Mouse (Mus musculus) layer of hippocampus, postnatal 14 days (tissue): ENCODE measurements around the gene Olfr704. TPM values are rescaled to one million over a fixed set of nuclear protein-coding genes. Genes with fewer than 3 reads are reported as not detected.
"Not testable (repeated sequence)": the region's sequence is repeated elsewhere in the genome, so short reads cannot be mapped to it uniquely, and the experiment has no call there.

Experiments
- DNase-seq, 2 experiments: peaks; one replicate each; pipeline ENCODE4 v3.0.0; 2021 to 2022; ENCODE audit warnings: low spot score in 2 of 2, mixed read lengths in 1 of 2
- long read RNA-seq, 2 experiments: library from polyadenylated mRNA; stranded (forward); transcript quantifications; one replicate each; pipeline ENCODE4 v2.0.0; 2021
- total RNA-seq, 2 experiments: library from RNA; stranded (reverse); gene quantifications; 2 replicates each; pipeline ENCODE4 v1.2.3; 2021

Olfr704 gene
- total RNA-seq: not detected
- long read RNA-seq, experiment 1: 0 reads
- long read RNA-seq, experiment 2: 0 reads

DNA sequence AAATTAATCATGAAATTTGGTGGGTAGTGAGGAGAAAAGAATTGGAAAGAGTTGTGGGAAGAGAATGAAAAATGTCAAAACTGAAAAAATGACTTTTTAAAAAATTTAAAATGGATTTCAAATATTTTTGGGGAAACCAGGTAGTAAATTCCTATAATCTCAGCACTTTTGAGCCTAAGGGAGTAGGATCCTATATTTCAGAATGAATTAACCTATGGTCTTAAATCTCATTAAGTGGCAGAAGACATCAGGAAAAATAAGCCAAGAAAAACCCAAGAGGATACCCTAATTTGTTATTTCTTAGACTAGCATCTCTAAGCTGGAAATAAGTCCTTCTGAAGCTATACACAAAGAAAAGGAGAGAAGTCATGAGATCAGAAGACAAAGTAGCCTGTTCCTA lies at the start of gene Olfr704:
Gene Olfr704, plus strand, starts transcription at position 301 of the 400 bp plus-strand sequence.
- no peak for DNase-seq

DNA sequence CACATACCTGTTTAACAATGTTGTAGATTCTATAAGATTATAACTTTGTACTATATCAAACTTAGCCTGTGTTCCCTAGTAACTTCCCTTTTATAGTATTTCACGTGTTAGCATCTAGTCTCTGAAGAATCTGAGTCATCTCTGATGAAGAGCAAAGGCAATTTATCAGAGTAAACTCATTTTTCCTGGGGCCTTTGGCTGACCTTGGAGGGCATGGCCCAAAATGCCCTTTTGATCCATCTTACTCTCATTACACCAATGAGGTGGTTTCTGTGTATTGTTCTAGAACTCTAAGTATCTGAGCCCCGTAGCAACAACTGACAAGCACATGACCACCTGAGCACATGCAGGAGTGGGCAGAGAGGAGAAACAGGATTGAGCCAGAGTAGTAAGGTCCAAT lies 49.2 kb upstream of the Olfr704 start, which contains the start of gene Olfr701:
Gene Olfr701, plus strand, starts transcription at position 301 of the 400 bp plus-strand sequence.
- DNase-seq: no peak

DNA sequence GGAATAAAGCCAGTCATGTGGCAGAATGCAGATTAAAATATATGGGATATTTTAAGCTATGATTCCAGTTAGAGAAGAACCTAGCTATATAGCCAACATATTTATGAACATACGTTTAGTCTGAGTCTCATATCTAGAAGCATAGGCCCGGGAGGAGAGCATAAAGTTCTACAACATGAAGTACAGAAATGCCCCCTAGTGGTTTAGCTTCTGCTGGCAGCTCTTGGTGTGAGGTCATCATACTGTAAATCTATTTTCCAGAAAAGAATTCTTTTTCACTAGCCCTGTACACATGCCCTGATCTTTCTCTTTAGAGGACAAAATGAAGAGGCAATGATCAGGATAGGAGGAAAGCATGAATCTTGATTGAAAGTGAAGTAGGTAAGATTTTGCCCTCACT lies 47.2 kb upstream of the Olfr704 start:
- DNase-seq: no peak

DNA sequence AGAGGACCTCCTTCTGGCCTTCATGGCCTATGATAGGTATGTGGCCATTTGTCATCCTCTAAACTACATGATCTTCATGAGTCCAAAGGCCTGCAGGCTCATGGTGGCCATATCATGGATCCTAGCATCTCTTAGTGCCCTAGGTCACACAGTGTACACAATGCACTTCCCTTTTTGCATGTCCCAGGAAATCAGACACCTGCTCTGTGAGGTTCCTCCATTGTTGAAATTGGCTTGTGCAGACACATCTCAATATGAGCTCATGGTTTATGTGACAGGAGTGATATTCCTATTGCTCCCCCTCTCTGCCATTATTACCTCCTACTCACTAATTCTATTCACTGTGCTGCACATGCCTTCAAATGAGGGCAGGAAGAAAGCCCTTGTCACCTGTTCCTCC lies 44.6 kb upstream of the Olfr704 start:
- no peak for DNase-seq

DNA sequence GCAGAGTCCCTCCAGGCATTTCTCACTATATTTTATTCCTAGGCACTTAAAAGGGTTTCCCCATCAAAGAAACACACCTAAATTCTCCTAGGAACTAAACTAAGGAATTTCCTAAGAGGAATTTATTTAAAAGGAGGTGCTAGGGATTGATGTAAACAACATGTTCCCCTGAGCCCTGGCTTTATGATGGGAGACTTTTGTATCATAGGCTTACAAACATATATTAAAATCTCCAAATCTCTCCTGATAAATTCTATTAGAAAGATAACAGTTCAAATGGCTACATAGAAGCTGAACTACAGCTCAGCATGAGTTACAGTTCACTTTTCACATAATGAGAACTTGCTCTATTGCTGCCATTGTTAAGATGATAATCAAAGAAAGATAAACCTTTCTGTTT lies 29.2 kb upstream of the Olfr704 start, which contains the start of gene Olfr702:
Gene Olfr702, minus strand, starts transcription at position 101 of the 400 bp plus-strand sequence.
- DNase-seq: no peak

DNA sequence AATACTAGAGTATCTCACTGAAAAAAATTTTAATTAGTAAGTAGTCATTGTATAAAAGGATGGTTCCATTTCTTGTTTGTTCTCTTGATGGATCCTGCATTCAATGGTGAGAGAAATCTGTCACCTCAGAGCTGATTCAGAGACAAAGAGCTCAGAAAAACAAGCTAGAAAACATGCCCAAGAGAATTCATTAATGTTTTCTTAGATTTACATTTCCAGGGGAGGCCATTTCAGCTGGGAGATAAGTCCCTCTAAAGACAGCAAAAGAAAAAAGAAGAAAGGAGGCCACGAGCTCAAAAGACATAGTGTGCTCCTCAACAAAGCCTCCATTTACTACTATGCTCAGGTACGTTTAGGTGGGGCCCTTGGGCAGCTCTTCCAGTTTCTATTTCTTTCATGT lies 19.9 kb upstream of the Olfr704 start, which contains the start of gene Olfr703:
Gene Olfr703, plus strand, starts transcription at position 301 of the 400 bp plus-strand sequence.
- DNase-seq: no peak

DNA sequence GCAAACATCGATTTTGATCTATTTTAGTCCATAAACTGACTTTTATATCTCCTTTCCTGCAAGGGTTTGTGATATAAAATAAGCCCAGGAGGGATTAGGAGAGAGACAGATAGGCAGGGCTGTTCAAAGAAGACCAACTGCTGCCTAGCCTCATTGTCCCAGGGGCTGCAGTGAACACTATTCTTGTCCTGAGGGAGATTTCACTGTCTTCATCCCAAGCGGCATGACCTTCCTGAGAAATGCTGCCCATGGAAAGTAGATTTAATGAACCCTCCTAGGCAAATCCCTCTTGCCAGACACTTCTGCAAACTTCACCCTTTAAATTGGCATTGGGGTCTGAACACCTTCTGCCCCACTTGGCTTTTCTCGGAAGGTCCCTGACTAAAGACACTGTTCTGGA lies 13.8 kb downstream of the Olfr704 start, which contains the start of gene Olfr705:
Gene Olfr705, minus strand, starts transcription at position 101 of the 400 bp plus-strand sequence.
- no peak for DNase-seq

DNA sequence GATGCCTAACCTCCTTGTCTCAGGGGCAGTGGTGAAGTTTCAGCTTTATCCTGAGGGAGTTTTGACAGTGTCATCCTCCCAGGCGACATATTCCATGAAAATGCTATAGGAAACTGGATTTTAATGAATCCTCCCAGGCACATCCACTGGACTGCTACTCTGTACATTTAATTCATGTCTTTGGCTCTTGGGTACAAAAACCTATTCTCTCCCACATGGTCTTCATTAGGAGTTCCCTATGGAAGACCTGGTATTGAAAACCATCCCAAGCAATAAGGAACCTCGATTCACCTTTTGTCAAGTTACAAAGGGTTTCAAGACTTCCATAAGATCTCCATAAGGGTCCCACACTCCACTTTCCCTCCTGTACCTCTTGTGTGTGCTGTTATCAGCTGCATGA lies 25.1 kb downstream of the Olfr704 start, which contains the start of gene Olfr706:
Gene Olfr706, minus strand, starts transcription at position 101 of the 400 bp plus-strand sequence.
- DNase-seq: no peak

DNA sequence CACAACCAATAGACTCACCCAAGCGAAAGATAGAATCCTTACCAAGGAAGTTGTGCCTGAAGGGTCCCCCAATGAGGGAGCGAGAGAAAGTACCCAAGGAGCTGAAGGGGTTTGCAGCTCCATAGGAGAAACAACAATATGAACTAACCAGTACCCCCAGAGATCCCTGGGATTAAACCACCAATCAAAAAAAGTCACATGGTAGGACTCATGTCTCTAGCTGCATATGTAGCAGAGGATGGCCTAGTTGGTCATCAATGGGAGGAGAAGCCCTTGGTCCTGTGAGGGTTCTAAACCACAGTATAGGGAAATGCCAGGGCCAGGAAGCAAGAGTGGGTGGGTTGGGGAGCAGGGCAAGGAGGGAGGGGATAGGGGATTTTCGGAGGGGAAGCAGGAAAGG lies 38.2 kb downstream of the Olfr704 start, which contains the start of gene Olfr707:
Gene Olfr707, minus strand, starts transcription at position 101 of the 400 bp plus-strand sequence.
- not testable (repeated sequence) for DNase-seq

DNA sequence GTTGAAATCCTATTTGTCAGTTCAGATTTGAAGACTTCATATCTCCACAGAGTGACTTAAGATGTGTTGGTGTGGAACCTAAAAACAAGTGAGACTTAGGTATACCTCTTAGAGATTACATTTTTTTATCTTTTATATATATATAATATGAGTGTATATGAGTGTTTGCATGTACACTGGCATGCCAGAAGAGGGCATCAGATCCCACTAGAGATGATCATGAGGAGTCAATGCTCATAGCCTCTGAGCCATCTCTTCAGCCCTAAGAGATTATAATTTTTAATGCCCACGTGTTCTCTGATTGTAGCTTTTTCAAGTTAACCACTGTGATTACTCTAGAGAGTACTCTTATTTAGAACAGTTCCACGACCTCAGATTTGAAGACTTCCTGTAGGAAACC lies 44.7 kb downstream of the Olfr704 start, which contains the start of gene Olfr1532-ps1:
Gene Olfr1532-ps1, plus strand, starts transcription at position 326 of the 400 bp plus-strand sequence.
- DNase-seq: no peak

Other genes starting within 250 kb of the Olfr704 start
- gene Olfr693, start 182.6 kb upstream of the Olfr704 start, total RNA-seq: not detected
- gene Olfr694, start 171.4 kb upstream of the Olfr704 start, total RNA-seq: not detected
- gene Olfr695, start 146.8 kb upstream of the Olfr704 start, total RNA-seq: not detected
- gene Olfr697, start 120.7 kb upstream of the Olfr704 start, total RNA-seq: not detected
- not detected for gene Olfr698, start 107.8 kb upstream of the Olfr704 start, total RNA-seq
- gene Olfr699, start 70.0 kb upstream of the Olfr704 start, total RNA-seq: not detected
- not detected for gene Olfr700, start 54.4 kb upstream of the Olfr704 start, total RNA-seq
- not detected for gene Olfr701, start 49.1 kb upstream of the Olfr704 start, total RNA-seq
- gene Olfr702, start 29.3 kb upstream of the Olfr704 start, total RNA-seq: not detected
- gene Olfr703, start 19.8 kb upstream of the Olfr704 start, total RNA-seq: not detected
- not detected for gene Olfr705, start 13.7 kb downstream of the Olfr704 start, total RNA-seq
- gene Olfr706, start 25.0 kb downstream of the Olfr704 start, total RNA-seq: not detected
- not detected for gene Olfr707, start 38.1 kb downstream of the Olfr704 start, total RNA-seq
- gene Olfr1532-ps1, start 44.8 kb downstream of the Olfr704 start, total RNA-seq: not detected
- not detected for gene Olfr709-ps1, start 69.0 kb downstream of the Olfr704 start, total RNA-seq
- not detected for gene Olfr710, start 85.1 kb downstream of the Olfr704 start, total RNA-seq
- gene Olfr6, start 100.8 kb downstream of the Olfr704 start, total RNA-seq: under 1 TPM in 1 of 2 experiments, not detected in 1; 0.05 TPM
- not detected for gene Olfr711, start 112.3 kb downstream of the Olfr704 start, total RNA-seq
- not detected for gene Olfr2, start 142.9 kb downstream of the Olfr704 start, total RNA-seq
- not detected for gene Olfr713, start 168.0 kb downstream of the Olfr704 start, total RNA-seq
- gene Olfr714, start 207.8 kb downstream of the Olfr704 start, total RNA-seq: not detected
- gene Olfr17, start 230.0 kb downstream of the Olfr704 start, total RNA-seq: not detected
- gene Olfr715b, start 247.2 kb downstream of the Olfr704 start, total RNA-seq: not detected